Mouse (Mus musculus) monocyte, adult 5-6 weeks (primary cell): ENCODE data around the gene Flrt1. TPM values are rescaled to one million over a fixed set of nuclear protein-coding genes. Genes with fewer than 3 reads are reported as not detected.

Source experiments
- ATAC-seq: fragments of 153-309, 156-312 bp; replicated peaks from 2 replicates; pipeline ENCODE4 v1.8.0; 2017; ENCODE audit warnings: mild to moderate bottlenecking; ENCODE audit not compliant: low TSS enrichment, insufficient number of reproducible peaks, severe bottlenecking, poor library complexity, low FRiP score
- total RNA-seq: library from RNA; stranded (forward); fragments of 200-1000, 200-491, 200-594 nt; gene quantifications from 3 replicates; pipeline ENCODE4 v1.2.3, GENCODE M21; 2017

Gene Flrt1
- total RNA-seq, 1 experiment from 2014 or later = 0.10 TPM

GRCm38 (mm10) chr19:7110097-7110496 is 4.6 kb upstream of the Flrt1 start:
- no peak for ATAC-seq

GRCm38 (mm10) chr19:7108114-7108905 is 2.8 kb upstream of the Flrt1 start:
- ATAC-seq = no peak

- no peak for ATAC-seq
These were observed 1.6 kb upstream of the Flrt1 start for GRCm38 (mm10) chr19:7107174-7107573.

- ATAC-seq = no peak
These were observed 1.0 kb upstream of the Flrt1 start for GRCm38 (mm10) chr19:7106566-7106965.

- ATAC-seq = no peak
These were observed 1.5 kb downstream of the Flrt1 start for GRCm38 (mm10) chr19:7103993-7104401.

GRCm38 (mm10) chr19:7103349-7103992 is 2.1 kb downstream of the Flrt1 start:
- ATAC-seq = no peak

- no peak for ATAC-seq
These were observed 3.5 kb downstream of the Flrt1 start for GRCm38 (mm10) chr19:7102039-7102438.

GRCm38 (mm10) chr19:7099620-7100155 is 5.8 kb downstream of the Flrt1 start:
- no peak for ATAC-seq

GRCm38 (mm10) chr19:7092756-7093155 is 12.8 kb downstream of the Flrt1 start:
- no peak for ATAC-seq

GRCm38 (mm10) chr19:7091448-7092050 is 14.0 kb downstream of the Flrt1 start:
- no peak for ATAC-seq

GRCm38 (mm10) chr19:7090369-7091064 is 15.0 kb downstream of the Flrt1 start:
- ATAC-seq = no peak

GRCm38 (mm10) chr19:7089842-7090251 is 15.7 kb downstream of the Flrt1 start:
- no peak for ATAC-seq

GRCm38 (mm10) chr19:7089050-7089449 is 16.5 kb downstream of the Flrt1 start:
- no peak for ATAC-seq

- ATAC-seq = no peak
These were observed 17.0 kb downstream of the Flrt1 start for GRCm38 (mm10) chr19:7088558-7088957.

GRCm38 (mm10) chr19:7084734-7085133 is 20.8 kb downstream of the Flrt1 start:
- ATAC-seq = no peak

GRCm38 (mm10) chr19:7083035-7083794 is 22.3 kb downstream of the Flrt1 start:
- ATAC-seq = no peak

GRCm38 (mm10) chr19:7081516-7082266 is 23.8 kb downstream of the Flrt1 start:
- ATAC-seq = no peak

GRCm38 (mm10) chr19:7078271-7078670 is 27.3 kb downstream of the Flrt1 start:
- no peak for ATAC-seq
